ENCODE assay signal across 19 mouse cellular contexts in the genomic region with DNA sequence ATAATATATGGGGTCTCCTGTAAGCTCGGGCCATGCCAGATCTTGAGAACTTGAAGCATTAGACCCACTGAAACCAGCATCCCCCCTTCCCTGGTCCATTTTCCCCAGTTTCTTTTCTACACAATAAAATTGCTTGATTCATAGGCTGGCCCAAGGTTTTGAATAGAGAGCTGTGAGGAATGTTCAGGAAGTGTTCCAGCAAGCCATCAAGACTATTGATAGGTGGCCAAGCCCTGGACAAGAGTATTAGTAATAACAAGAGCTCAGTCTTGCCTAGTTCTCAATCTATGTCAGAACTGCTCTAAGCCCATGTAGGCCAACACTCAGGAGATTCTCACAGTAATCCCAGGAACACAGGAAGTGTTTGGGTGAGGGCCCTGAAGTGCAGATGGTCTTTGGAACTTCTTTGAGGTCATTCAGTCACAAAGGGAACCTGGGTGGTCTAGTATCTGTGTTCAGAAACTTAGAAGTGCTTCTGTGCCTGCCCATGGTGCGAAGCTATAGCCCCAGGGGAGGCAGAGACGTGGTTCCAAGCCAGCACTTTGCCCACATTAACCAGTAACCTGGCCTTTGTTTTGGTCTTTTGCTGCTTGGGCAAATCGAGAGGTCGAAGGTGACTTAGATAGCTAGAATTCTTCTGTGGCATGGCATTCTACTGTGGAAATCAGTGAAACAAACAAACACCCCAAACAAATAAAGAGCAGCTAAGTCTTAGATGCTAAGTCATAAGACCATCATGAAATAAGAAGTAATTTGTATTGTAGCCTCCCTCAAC. TPM values are rescaled to one million over a fixed set of nuclear protein-coding genes. Genes with fewer than 3 reads are reported as not detected.
A peak's percentile ranks its signal among the peaks of the same experiment; 100 is the strongest.
DNase-seq lines count a peak whose midpoint lies in the region; ATAC-seq lines count a peak whose summit lies in the region.
"Had no signal": no experiment of that assay in that cellular context is flagged by ENCODE, and none has a peak within 500 bp of the region (broad histone marks: within the 10 kb centered on the region; RNA-seq: fewer than 3 reads in every experiment).

No protein-coding gene starts in this region.

- no peak overlapping the region for H3K4me3 ChIP-seq in forebrain, embryonic 16.5 days (replicated peaks; ENCODE audit: low read length)
- no peak overlapping the region for H3K4me3 ChIP-seq in forebrain, embryonic 12.5 days (replicated peaks)
- H3K4me3 ChIP-seq in limb, embryonic 12.5 days (replicated peaks) = no peak overlapping the region
- H3K4me3 ChIP-seq in limb, embryonic 10.5 days = no peak overlapping the region
- H3K4me3 ChIP-seq: embryonic facial prominence, embryonic 15.5 days; heart, embryonic 13.5 days; liver, embryonic 15.5 days had no signal

- no peak overlapping the region for H3K9ac ChIP-seq in forebrain, embryonic 16.5 days (replicated peaks; ENCODE audit: low read depth, low read length)
- no peak overlapping the region for H3K9ac ChIP-seq in forebrain, embryonic 12.5 days
- no peak overlapping the region for H3K9ac ChIP-seq in limb, embryonic 12.5 days (replicated peaks)
- H3K9ac ChIP-seq: embryonic facial prominence, embryonic 15.5 days; heart, embryonic 13.5 days; liver, embryonic 15.5 days had no signal

- no peaks in the 10 kb centered on the region for H3K9me3 ChIP-seq in forebrain, embryonic 16.5 days (ENCODE audit: control insufficient read depth, low read length)
- H3K9me3 ChIP-seq in forebrain, embryonic 12.5 days = no peaks in the 10 kb centered on the region
- no peaks in the 10 kb centered on the region for H3K9me3 ChIP-seq in limb, embryonic 12.5 days
- no peaks in the 10 kb centered on the region for H3K9me3 ChIP-seq in limb, embryonic 10.5 days (replicated peaks)
- H3K9me3 ChIP-seq: embryonic facial prominence, embryonic 15.5 days; G1E; heart, embryonic 13.5 days; liver, embryonic 15.5 days had no signal

- H3K4me1 ChIP-seq in forebrain, embryonic 16.5 days (replicated peaks; ENCODE audit: control insufficient read depth, insufficient read depth, low read length) = 0 out of 2 replicates have a peak, but pooled peaks cover 5% of the 10 kb centered on the region
- H3K4me1 ChIP-seq in forebrain, embryonic 12.5 days = peaks cover 19% of the 10 kb centered on the region
- H3K4me1 ChIP-seq in limb, embryonic 12.5 days (replicated peaks) = peaks cover 18% of the 10 kb centered on the region
- H3K4me1 ChIP-seq in limb, embryonic 10.5 days = no peaks in the 10 kb centered on the region
- H3K4me1 ChIP-seq: embryonic facial prominence, embryonic 15.5 days had no signal

- peak; percentile 47; the same call in 1 of the 2 replicates for ATAC-seq in forebrain, embryonic 16.5 days
- ATAC-seq in forebrain, embryonic 12.5 days (ENCODE audit: low FRiP score) = no peak
- ATAC-seq in limb, embryonic 12.5 days (ENCODE audit: insufficient number of reproducible peaks, insufficient read depth, low FRiP score, low TSS enrichment, low read depth) = no peak
- ATAC-seq: midbrain, embryonic 16.5 days had no signal

- no peak overlapping the region for H3K4me2 ChIP-seq in forebrain, embryonic 16.5 days (ENCODE audit: low read length)
- no peak overlapping the region for H3K4me2 ChIP-seq in forebrain, embryonic 12.5 days
- no peak overlapping the region for H3K4me2 ChIP-seq in limb, embryonic 12.5 days
- H3K4me2 ChIP-seq: embryonic facial prominence, embryonic 15.5 days; heart, embryonic 13.5 days; liver, embryonic 15.5 days had no signal

- H3K27me3 ChIP-seq in forebrain, embryonic 16.5 days (replicated peaks; ENCODE audit: control insufficient read depth, insufficient read depth, low read length) = no peaks in the 10 kb centered on the region
- H3K27me3 ChIP-seq in forebrain, embryonic 12.5 days = no peaks in the 10 kb centered on the region
- H3K27me3 ChIP-seq in limb, embryonic 12.5 days = no peaks in the 10 kb centered on the region
- no peaks in the 10 kb centered on the region for H3K27me3 ChIP-seq in limb, embryonic 10.5 days (ENCODE audit: low read depth, poor library complexity, severe bottlenecking)
- H3K27me3 ChIP-seq: embryonic facial prominence, embryonic 15.5 days; heart, embryonic 13.5 days; liver, embryonic 15.5 days had no signal

- H3K36me3 ChIP-seq in forebrain, embryonic 16.5 days (ENCODE audit: control insufficient read depth, insufficient read depth) = no peaks in the 10 kb centered on the region
- no peaks in the 10 kb centered on the region for H3K36me3 ChIP-seq in forebrain, embryonic 12.5 days (replicated peaks)
- H3K36me3 ChIP-seq in limb, embryonic 12.5 days = no peaks in the 10 kb centered on the region
- H3K36me3 ChIP-seq in limb, embryonic 10.5 days = no peaks in the 10 kb centered on the region
- H3K36me3 ChIP-seq: embryonic facial prominence, embryonic 15.5 days; G1E; heart, embryonic 13.5 days; liver, embryonic 15.5 days had no signal

- DNase-seq in kidney, adult 8-10 months = peak; percentile 63 to 67
- no peak for DNase-seq in kidney, postnatal 4 days
- DNase-seq in limb, embryonic 10.5 days (ENCODE audit: low spot score) = no peak
- DNase-seq in Muller cell, postnatal 12 days (ENCODE audit: inconsistent ontology term) = peak; percentile 85
- no peak for DNase-seq in right cerebral cortex, postnatal 4 days
- DNase-seq: adrenal gland, postnatal 14 days; cerebellum, adult 18-20 months; cerebellum, postnatal 36 days; gastrocnemius, postnatal 14 days; heart, adult 18-20 months; right cerebral cortex, adult 18-20 months had no signal

- no peak overlapping the region for H3K27ac ChIP-seq in forebrain, embryonic 16.5 days (ENCODE audit: low read length)
- no peak overlapping the region for H3K27ac ChIP-seq in forebrain, embryonic 12.5 days
- peak overlapping the region; percentile 41; the same call in 1 of the 2 replicates for H3K27ac ChIP-seq in limb, embryonic 12.5 days
- no peak overlapping the region for H3K27ac ChIP-seq in limb, embryonic 10.5 days
- H3K27ac ChIP-seq: embryonic facial prominence, embryonic 15.5 days; heart, embryonic 13.5 days; liver, embryonic 15.5 days had no signal

- 78% methylated on average over 5 of the region's 5 CpGs for WGBS in forebrain, embryonic 16.5 days
- 83% methylated on average over 5 of the region's 5 CpGs for WGBS in forebrain, embryonic 12.5 days
- WGBS in limb, embryonic 12.5 days = 83% methylated on average over 5 of the region's 5 CpGs
- WGBS in limb, embryonic 10.5 days = 76% methylated on average over 5 of the region's 5 CpGs

RNA-seq across cellular contexts. Expression of gene Shroom3, which starts 29.6 kb away (rescaled TPM):
- 1.2 and 1.4 TPM in 2 replicates for polyA plus RNA-seq in forebrain, embryonic 16.5 days (2015; fragmentation: Nextera tagmentation; extraction: Ambion mirVana)
- polyA plus RNA-seq in forebrain, embryonic 12.5 days (2016; fragmentation: Nextera tagmentation; extraction: Ambion mirVana) = 6.4 and 6.6 TPM in 2 replicates
- polyA plus RNA-seq in limb, embryonic 12.5 days (2016; fragmentation: Nextera tagmentation; extraction: Ambion mirVana) = 5.9 and 6.6 TPM in 2 replicates
- polyA plus RNA-seq in limb, embryonic 10.5 days (2016; fragmentation: Nextera tagmentation; extraction: Ambion mirVana) = 5.0 and 5.3 TPM in 2 replicates
- polyA plus RNA-seq: G1E had no signal

RNA-seq across cellular contexts. Expression of gene Ccdc158, which starts 37.7 kb away (rescaled TPM):
- polyA plus RNA-seq in forebrain, embryonic 16.5 days (2015; fragmentation: Nextera tagmentation; extraction: Ambion mirVana) = 0.32 and 0.40 TPM in 2 replicates
- 0.56 and 0.72 TPM in 2 replicates for polyA plus RNA-seq in forebrain, embryonic 12.5 days (2016; fragmentation: Nextera tagmentation; extraction: Ambion mirVana)
- polyA plus RNA-seq in limb, embryonic 12.5 days (2016; fragmentation: Nextera tagmentation; extraction: Ambion mirVana) = 0.90 and 1.5 TPM in 2 replicates
- 0.45 and 0.62 TPM in 2 replicates for polyA plus RNA-seq in limb, embryonic 10.5 days (2016; fragmentation: Nextera tagmentation; extraction: Ambion mirVana)
- polyA plus RNA-seq: G1E had no signal

Comparison
In these comparisons a context has a peak if more than half of its experiments do, and no peak if none do; other contexts are left out.
1. DNase-seq: peak in kidney, adult 8-10 months (2 of 2) and Muller cell, postnatal 12 days (single experiment); none in kidney, postnatal 4 days (0 of 2), limb, embryonic 10.5 days (single experiment) and right cerebral cortex, postnatal 4 days (single experiment).